Mouse (Mus musculus) liver, postnatal 0 days (tissue): ENCODE data around the gene Olfr655.

Experiments used
- CTCF ChIP-seq: sonication (generic); IDR thresholded peaks from 2 replicates; pipeline ENCODE4 v1.5.1; 2016; ENCODE audit warnings: antibody characterized with exemption, low read depth
- EP300 ChIP-seq: IDR thresholded peaks from 2 replicates; pipeline ENCODE4 v1.6.1; 2016; ENCODE audit warnings: antibody characterized with exemption, low read depth, mild to moderate bottlenecking

DNA sequence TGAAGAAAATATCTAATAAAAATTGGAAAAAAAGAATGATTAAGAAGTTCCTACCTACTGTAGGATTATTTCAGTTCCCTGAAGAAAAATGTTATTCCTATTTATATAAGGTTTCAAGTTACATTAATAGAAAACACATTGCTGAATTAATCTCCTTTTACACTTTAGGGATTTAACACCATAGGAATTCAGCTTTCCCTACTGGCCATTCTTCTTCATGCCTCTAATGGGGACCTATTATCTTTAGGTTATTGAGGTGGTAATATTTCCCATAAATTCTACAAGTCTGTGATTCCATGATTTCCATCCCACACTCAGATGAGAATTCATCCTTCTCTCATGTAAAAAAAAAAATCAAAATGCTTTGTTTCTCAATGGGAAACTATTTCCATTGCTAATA is 22.9 kb upstream of the Olfr655 start, which contains the start of gene Olfr657:
- TF ChIP-seq CTCF (no peak), EP300 (no peak)
